In the genomic region with DNA sequence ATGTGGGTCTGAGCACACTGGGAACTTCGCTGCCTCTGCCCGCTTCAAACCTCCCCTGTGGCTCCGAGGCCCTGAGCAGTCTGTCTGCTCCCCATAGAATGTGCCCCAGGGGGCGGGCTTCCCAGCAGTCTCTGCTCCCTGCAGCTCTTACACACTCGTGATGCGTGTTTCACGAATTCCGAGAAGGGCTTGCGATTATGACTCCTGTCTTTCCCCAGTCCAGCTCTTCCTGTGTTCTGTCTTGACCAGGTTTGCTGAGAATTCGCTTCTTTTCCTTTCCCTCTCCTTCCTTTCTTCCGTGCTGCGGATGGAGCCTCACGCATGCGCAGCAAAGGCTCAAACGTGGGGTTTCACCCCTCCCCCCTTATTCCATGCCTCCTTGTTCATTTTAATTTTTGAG, we compare ENCODE assay signal across 8 mouse cellular contexts. TPM values are rescaled to one million over a fixed set of nuclear protein-coding genes. Genes with fewer than 3 reads are reported as not detected.
DNase-seq lines count a peak whose midpoint lies in the region; ATAC-seq and TF ChIP-seq lines count a peak whose summit lies in the region.

No protein-coding gene starts in this region.

- no peaks in the 10 kb centered on the region for H3K4me1 ChIP-seq in limb, embryonic 14.5 days (ENCODE audit: control insufficient read depth, insufficient read depth, low read length)

- WGBS in limb, embryonic 14.5 days = 64% methylated on average over 15 of the region's 15 CpGs

- H3K4me3 ChIP-seq in limb, embryonic 14.5 days (replicated peaks; ENCODE audit: low read length) = no peak overlapping the region

- H3K9ac ChIP-seq in limb, embryonic 14.5 days (ENCODE audit: low read depth, low read length, severe bottlenecking) = 0 out of 2 replicates have a peak overlapping the region, but pooled peaks have one; percentile 3

- peaks cover 5% of the 10 kb centered on the region; the same call in 1 of the 2 replicates for H3K36me3 ChIP-seq in limb, embryonic 14.5 days (ENCODE audit: control insufficient read depth, insufficient read depth, low read length)

- H3K4me2 ChIP-seq in limb, embryonic 14.5 days (replicated peaks; ENCODE audit: low read depth, low read length, severe bottlenecking) = no peak overlapping the region; the same call in 1 of the 2 replicates

- H3K27ac ChIP-seq in limb, embryonic 14.5 days (replicated peaks; ENCODE audit: low read depth, low read length) = no peak overlapping the region

- peak; percentile 3 for DNase-seq in gastrocnemius, postnatal 14 days
- DNase-seq in gastrocnemius, postnatal 4 days (ENCODE audit: low spot score in 2 of 2) = no peak
- DNase-seq in right cerebral cortex, postnatal 14 days = peak; percentile 8
- no peak for DNase-seq in right cerebral cortex, postnatal 36 days (ENCODE audit: low spot score in 2 of 2)
- peak; percentile 5 to 9 for DNase-seq in frontal cortex, postnatal 14 days (ENCODE audit: low spot score in 2 of 2)
- no peak for DNase-seq in limb, embryonic 14.5 days (ENCODE audit: low spot score)
- DNase-seq in testis, postnatal 10 days (ENCODE audit: low spot score) = peak; percentile 48
- DNase-seq in ovary, adult 18-20 months (ENCODE audit: low spot score) = no peak

- H3K27me3 ChIP-seq in limb, embryonic 14.5 days (ENCODE audit: control insufficient read depth, insufficient read depth, low read length) = no peaks in the 10 kb centered on the region

- TF ChIP-seq POLR2A in limb, embryonic 14.5 days (IDR thresholded peaks at IDR 0.05; ENCODE audit: borderline replicate concordance, extremely low read depth, insufficient read depth, insufficient read length) = no peak

- ATAC-seq in limb, embryonic 14.5 days (ENCODE audit: low FRiP score, low read depth) = no peak

- no peaks in the 10 kb centered on the region for H3K9me3 ChIP-seq in limb, embryonic 14.5 days (ENCODE audit: control insufficient read depth, low read length)

- intact Hi-C loops in gastrocnemius, postnatal 14 days (cut with DNase I; ENCODE audit: low total_unique reads) = loop anchor here (5.0 kb wide), 1 partner anchor 107 kb away; no protein-coding TSS in a partner anchor

RNA-seq across cellular contexts. Expression of gene B4galt5, which starts 54.1 kb away (rescaled TPM):
- total RNA-seq in gastrocnemius, postnatal 14 days (2021) = 10 to 100 TPM; 15.0 to 17.6 TPM
- 10 to 100 TPM; 40.0 to 41.0 TPM for total RNA-seq in gastrocnemius, postnatal 4 days (2021)
- polyA plus RNA-seq in limb, embryonic 14.5 days (2012; rRNA removed) = 21.8 and 23.6 TPM in 2 replicates
- polyA plus RNA-seq in limb, embryonic 14.5 days (2014; fragmentation: Nextera tagmentation; extraction: Ambion mirVana) = 23.2 and 24.5 TPM in 2 replicates

RNA-seq across cellular contexts. Expression of gene Ptgis, which starts 54.5 kb away (rescaled TPM):
- 10 to 100 TPM in 1 of 2 experiments, 1 to 10 TPM in 1; 8.0 to 11.1 TPM for total RNA-seq in gastrocnemius, postnatal 14 days (2021)
- total RNA-seq in gastrocnemius, postnatal 4 days (2021) = 10 to 100 TPM; 26.8 to 27.1 TPM
- 37.7 and 53.0 TPM in 2 replicates for polyA plus RNA-seq in limb, embryonic 14.5 days (2012; rRNA removed)
- polyA plus RNA-seq in limb, embryonic 14.5 days (2014; fragmentation: Nextera tagmentation; extraction: Ambion mirVana) = 31.2 and 31.8 TPM in 2 replicates

Comparison
In these comparisons a context has a peak if more than half of its experiments do, and no peak if none do; other contexts are left out.
1. DNase-seq: peak in gastrocnemius, postnatal 14 days (single experiment), right cerebral cortex, postnatal 14 days (single experiment), frontal cortex, postnatal 14 days (2 of 2) and testis, postnatal 10 days (single experiment); none in gastrocnemius, postnatal 4 days (0 of 2), right cerebral cortex, postnatal 36 days (0 of 2), limb, embryonic 14.5 days (single experiment) and ovary, adult 18-20 months (single experiment).